Mouse (Mus musculus) kidney, embryonic 15.5 days (tissue): ENCODE data around the gene Igfbp6. TPM values are rescaled to one million over a fixed set of nuclear protein-coding genes. Genes with fewer than 3 reads are reported as not detected.

Source experiments
- ATAC-seq: fragments of 200-750 bp; cut with Nextera tagmentation; replicated peaks from 2 replicates; pipeline ENCODE4 v1.8.0; 2017; ENCODE audit warnings: moderate TSS enrichment; ENCODE audit not compliant: low FRiP score
- H3K27ac ChIP-seq: fragments of 300-500 bp; sonication (generic); 2 replicates; pipeline ENCODE4 v1.5.1; 2015; ENCODE audit warnings: mild to moderate bottlenecking, inconsistent platforms
- H3K27me3 ChIP-seq: fragments of 300-500 bp; sonication (generic); 2 replicates; pipeline ENCODE4 v1.6.1; 2015; ENCODE audit warnings: inconsistent platforms
- H3K36me3 ChIP-seq: fragments of 300-500 bp; sonication (generic); 2 replicates; pipeline ENCODE4 v1.6.1; 2015; ENCODE audit warnings: inconsistent platforms
- H3K4me1 ChIP-seq: fragments of 300-500 bp; sonication (generic); 2 replicates; pipeline ENCODE4 v1.6.1; 2015; ENCODE audit warnings: inconsistent platforms
- H3K4me2 ChIP-seq: fragments of 300-500 bp; sonication (generic); 2 replicates; pipeline ENCODE4 v1.6.1; 2015; ENCODE audit warnings: moderate library complexity, mild to moderate bottlenecking, inconsistent platforms
- H3K4me3 ChIP-seq: fragments of 300-500 bp; sonication (generic); replicated peaks from 2 replicates; pipeline ENCODE4 v1.5.1; 2015; ENCODE audit warnings: mild to moderate bottlenecking, inconsistent platforms
- H3K9ac ChIP-seq: fragments of 300-500 bp; sonication (generic); 2 replicates; pipeline ENCODE4 v1.6.1; 2015; ENCODE audit warnings: mild to moderate bottlenecking, inconsistent platforms
- H3K9me3 ChIP-seq: fragments of 300-500 bp; sonication (generic); replicated peaks from 2 replicates; pipeline ENCODE4 v1.6.1; 2016; ENCODE audit warnings: inconsistent platforms
- WGBS: fragments of 180-500 bp; shearing (Covaris S2); methylation state at CpG from one replicate; pipeline ENCODE4 v1.1.7; 2015; ENCODE audit warnings: mixed read lengths; 5-methylcytosine and 5-hydroxymethylcytosine counted together
- polyA plus RNA-seq: library from polyadenylated mRNA; unstranded; fragments of >200 nt; fragmentation: Nextera tagmentation; extraction: Ambion mirVana; gene quantifications from 2 replicates; pipeline ENCODE4 v1.2.1, GENCODE M21; 2015

The Igfbp6 gene
- polyA plus RNA-seq, 1 experiment from 2014 or later: 33.6 TPM

DNA sequence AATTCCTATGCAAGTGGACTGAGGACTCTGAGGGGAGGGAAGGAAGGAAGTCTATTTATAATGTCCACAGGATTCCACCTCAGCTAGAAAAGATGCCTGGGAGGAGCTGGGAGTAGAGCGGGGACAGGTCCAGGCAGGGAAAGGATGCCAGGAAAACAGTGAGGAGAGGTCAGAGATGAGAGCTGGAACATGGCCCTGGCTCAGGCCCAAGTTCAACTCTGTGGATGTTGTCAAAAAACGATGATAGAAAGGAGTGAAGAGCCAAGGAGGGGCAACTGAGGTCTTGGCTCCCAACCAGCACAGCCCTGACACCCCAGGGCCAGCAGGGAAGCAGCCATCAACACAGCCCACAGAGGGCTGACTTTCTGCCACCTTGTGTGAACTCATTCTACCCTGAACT is 17.9 kb upstream of the Igfbp6 start:
- ATAC-seq: no peak
- H3K27ac ChIP-seq: peak overlapping the region; percentile 64; the same call in 1 of the 2 replicates
- WGBS: 48% methylated on average over 2 of the region's 2 CpGs

DNA sequence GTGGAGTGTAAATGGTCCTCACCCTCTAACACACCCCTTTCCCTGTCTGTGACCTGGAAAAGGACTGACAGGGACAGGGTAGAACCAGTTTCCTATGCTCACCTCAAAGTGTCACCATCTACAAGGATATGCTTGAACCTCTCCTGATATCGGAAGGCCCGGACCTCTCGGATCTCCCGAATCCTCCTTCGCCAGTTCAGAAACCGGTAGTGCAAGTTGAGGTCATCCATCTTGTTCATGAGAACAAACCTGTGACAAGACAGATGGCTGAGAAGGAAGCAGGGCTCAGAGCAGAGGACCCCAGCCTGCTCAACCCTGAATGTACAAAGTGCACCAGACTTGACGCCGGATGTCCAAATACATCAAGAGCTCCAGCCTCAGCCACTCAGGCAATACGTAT is 10.8 kb upstream of the Igfbp6 start:
- H3K27me3 ChIP-seq: no peaks in the 10 kb centered on the region
- ATAC-seq: no peak
- H3K9ac ChIP-seq: no peak overlapping the region
- H3K4me3 ChIP-seq: no peak overlapping the region
- no peak overlapping the region for H3K27ac ChIP-seq
- H3K36me3 ChIP-seq: peaks cover 51% of the 10 kb centered on the region
- 89% methylated on average over 9 of the region's 9 CpGs for WGBS
- H3K4me2 ChIP-seq: no peak overlapping the region
- H3K9me3 ChIP-seq: no peaks in the 10 kb centered on the region
- H3K4me1 ChIP-seq: peaks cover 23% of the 10 kb centered on the region

More for the DNA sequence above, 17.9 kb upstream of the Igfbp6 start:
- Histone ChIP-seq H3K4me1 (peaks cover 9% of the 10 kb centered on the region; the same call in 1 of the 2 replicates), H3K4me2 (no peak overlapping the region), H3K4me3 (no peak overlapping the region), H3K9ac (no peak overlapping the region), H3K27me3 (no peaks in the 10 kb centered on the region), H3K9me3 (no peaks in the 10 kb centered on the region), H3K36me3 (peaks cover 87% of the 10 kb centered on the region)

- H3K27me3 ChIP-seq: no peaks in the 10 kb centered on the region
- no peak overlapping the region for H3K9ac ChIP-seq
- H3K4me3 ChIP-seq: no peak overlapping the region
- no peaks in the 10 kb centered on the region for H3K9me3 ChIP-seq
- no peak overlapping the region for H3K27ac ChIP-seq
- ATAC-seq: no peak
- H3K4me2 ChIP-seq: no peak overlapping the region
- WGBS: 87% methylated on average over 2 of the region's 2 CpGs
- peaks cover 23% of the 10 kb centered on the region for H3K4me1 ChIP-seq
- H3K36me3 ChIP-seq: peaks cover 37% of the 10 kb centered on the region
Measured at GRCm38 (mm10) chr15:102134709-102135108, 9.5 kb upstream of the Igfbp6 start.

DNA sequence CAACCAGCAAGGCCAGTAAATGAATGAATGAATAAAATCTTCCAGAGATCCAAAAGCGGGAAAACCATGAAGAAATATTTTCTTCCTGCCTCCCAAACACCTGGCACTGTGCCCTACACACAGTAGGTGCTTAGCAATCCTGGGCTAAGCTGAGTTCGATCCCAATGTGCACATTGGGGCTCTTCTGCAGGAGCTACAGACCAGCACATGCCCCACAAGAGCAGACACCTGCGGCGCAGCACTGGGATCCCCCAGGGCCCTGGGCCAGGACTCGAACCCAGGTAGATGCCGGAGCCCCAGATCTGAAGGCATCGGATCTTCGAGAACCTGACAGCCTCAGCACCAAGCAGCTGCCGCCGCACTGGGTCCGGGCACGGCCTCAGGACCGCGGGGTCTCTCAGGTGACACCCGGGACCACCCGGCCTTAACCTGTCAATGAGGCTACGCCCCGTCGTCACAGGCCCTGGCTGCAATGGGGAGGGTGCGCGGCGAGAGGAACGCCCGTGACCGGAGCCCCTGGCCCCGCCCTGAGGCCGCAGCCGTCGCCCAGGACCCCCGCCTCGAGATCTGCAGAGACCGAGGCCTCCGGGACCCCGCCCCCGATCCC is 8.5 kb upstream of the Igfbp6 start:
- Histone ChIP-seq H3K4me1 (peaks cover 23% of the 10 kb centered on the region), H3K4me3 (peak overlapping the region; percentile 95), H3K4me2 (peak overlapping the region; percentile 85), H3K9ac (peak overlapping the region; percentile 78), H3K9me3 (no peaks in the 10 kb centered on the region), H3K27me3 (no peaks in the 10 kb centered on the region), H3K36me3 (peaks cover 28% of the 10 kb centered on the region), H3K27ac (peak overlapping the region; percentile 82)
- 1% methylated on average over 35 of the region's 35 CpGs for WGBS
- ATAC-seq: peak; percentile 75

GRCm38 (mm10) chr15:102136129-102136758 is 7.9 kb upstream of the Igfbp6 start, which contains the start of gene Spryd3:
Gene Spryd3, minus strand, starts transcription at chr15:102136234.
- Histone ChIP-seq H3K9ac (peak within 1 kb of the TSS; percentile 78), H3K27me3 (no peaks in the 10 kb centered on the region), H3K36me3 (peaks cover 22% of the 10 kb centered on the region), H3K4me3 (peak within 1 kb of the TSS; percentile 95), H3K9me3 (no peaks in the 10 kb centered on the region), H3K4me2 (peak within 1 kb of the TSS; percentile 85), H3K27ac (peak within 1 kb of the TSS; percentile 82), H3K4me1 (peaks cover 23% of the 10 kb centered on the region)
- peak; percentile 99 for ATAC-seq
- under 1% methylated on average over 50 of the region's 50 CpGs for WGBS

DNA sequence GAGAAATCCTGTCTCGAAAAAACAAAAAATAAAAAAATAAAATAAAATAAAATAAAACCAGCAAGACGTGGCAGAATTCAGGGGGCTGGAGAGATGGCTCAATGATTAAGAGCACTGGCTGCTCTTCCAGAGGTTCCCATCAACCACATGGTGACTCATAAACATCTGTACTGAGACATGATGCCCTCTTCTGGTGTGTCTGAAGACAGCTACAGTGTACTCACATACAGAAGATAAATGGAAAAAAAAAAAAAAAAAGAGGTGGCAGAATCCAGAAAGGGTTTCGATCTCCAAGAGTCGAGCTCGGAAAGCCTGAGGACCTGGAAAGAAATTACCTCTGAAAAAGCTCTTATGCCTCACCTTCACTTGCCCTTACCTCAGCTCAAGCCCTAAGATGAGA is 3.0 kb upstream of the Igfbp6 start:
- H3K9ac ChIP-seq: no peak overlapping the region
- peaks cover 38% of the 10 kb centered on the region for H3K4me1 ChIP-seq
- no peaks in the 10 kb centered on the region for H3K9me3 ChIP-seq
- no peak overlapping the region for H3K4me3 ChIP-seq
- 94% methylated on average over 5 of the region's 5 CpGs for WGBS
- ATAC-seq: no peak
- no peak overlapping the region for H3K4me2 ChIP-seq
- peaks cover 24% of the 10 kb centered on the region for H3K27me3 ChIP-seq
- H3K36me3 ChIP-seq: no peaks in the 10 kb centered on the region
- H3K27ac ChIP-seq: no peak overlapping the region

DNA sequence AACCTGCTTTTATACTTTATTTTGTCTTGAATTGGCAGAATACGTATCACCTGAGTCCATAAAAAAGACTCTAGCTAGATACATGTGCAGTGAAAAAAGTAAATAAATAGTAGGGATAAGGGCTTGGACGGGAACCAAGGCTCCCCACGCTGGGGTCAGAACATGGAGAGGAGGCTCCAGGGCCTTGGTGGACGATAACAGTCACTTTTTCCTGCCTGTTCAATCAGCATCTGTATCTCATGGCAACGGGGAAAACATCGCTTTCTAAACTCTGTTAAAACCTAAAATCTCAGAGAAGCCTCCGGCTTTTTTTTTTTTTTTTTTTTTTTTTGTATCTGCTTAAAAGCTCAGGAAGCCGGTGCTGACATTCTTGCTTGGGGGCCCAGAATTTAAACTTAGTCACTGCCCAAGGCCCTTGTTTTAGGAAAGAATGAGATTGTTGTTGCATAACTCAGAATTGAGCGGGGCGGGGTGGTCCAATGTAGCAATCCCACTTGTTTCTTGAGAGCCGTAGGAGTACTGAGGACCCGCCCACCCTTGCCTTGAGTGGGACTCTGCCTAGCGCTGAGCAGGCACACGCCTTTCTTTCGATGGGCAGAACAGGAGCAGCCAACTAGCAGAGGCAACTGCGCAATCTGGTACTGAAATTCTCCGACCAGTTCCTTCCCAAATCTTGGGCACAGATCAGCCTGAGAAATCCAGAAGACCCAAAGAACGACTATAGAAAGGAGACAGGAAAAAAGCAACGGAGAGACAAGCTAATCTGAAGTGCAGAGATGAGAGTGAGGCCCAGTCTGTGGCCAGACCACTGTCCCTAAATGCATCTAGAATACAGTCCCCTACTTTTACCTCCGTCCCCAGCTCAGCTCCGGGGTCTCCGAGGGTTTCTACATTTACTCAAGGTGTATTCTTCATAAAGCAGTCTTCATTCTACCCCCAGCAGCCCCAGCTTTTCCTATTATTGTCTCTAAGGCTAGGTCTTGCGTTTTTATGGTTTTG is 949 bp upstream of the Igfbp6 start:
- peaks cover 25% of the 10 kb centered on the region for H3K27me3 ChIP-seq
- no peak for ATAC-seq
- 52% methylated on average over 23 of the region's 23 CpGs for WGBS
- no peaks in the 10 kb centered on the region for H3K9me3 ChIP-seq
- no peak overlapping the region for H3K9ac ChIP-seq
- H3K4me2 ChIP-seq: no peak overlapping the region
- H3K36me3 ChIP-seq: no peaks in the 10 kb centered on the region
- no peak overlapping the region for H3K4me3 ChIP-seq
- H3K4me1 ChIP-seq: peaks cover 38% of the 10 kb centered on the region
- H3K27ac ChIP-seq: peak overlapping the region; percentile 28; the same call in 1 of the 2 replicates

- Histone ChIP-seq H3K9me3 (no peaks in the 10 kb centered on the region), H3K4me1 (peaks cover 46% of the 10 kb centered on the region), H3K4me3 (peak overlapping the region; percentile 33), H3K27me3 (peaks cover 25% of the 10 kb centered on the region), H3K9ac (peak overlapping the region; percentile 24; the same call in 1 of the 2 replicates), H3K4me2 (peak overlapping the region; percentile 59), H3K27ac (peak overlapping the region; percentile 29; the same call in 1 of the 2 replicates), H3K36me3 (no peaks in the 10 kb centered on the region)
- WGBS: 12% methylated on average over 19 of the region's 19 CpGs
- peak; percentile 33; the same call in 1 of the 2 replicates for ATAC-seq
Measured at GRCm38 (mm10) chr15:102144726-102145125, 564 bp downstream of the Igfbp6 start.

DNA sequence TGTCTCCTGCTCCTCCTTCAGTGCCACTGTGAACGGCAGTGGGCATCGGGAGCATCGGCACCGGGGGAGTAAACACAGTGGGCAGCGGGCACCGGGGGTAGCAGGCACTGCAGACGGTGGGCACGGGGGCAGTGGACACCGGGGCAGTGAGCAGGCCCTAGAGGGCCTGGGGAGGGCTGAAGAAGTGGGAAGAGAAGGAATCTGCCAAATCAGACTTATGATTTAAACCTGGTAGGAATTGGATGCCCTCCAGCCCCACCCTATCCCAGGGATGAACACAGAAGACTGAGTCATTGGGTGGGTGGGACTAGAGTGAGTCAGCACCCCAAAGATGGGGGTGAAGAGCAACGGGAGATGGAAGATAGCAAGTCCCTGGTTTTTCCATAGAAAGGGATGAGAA is 1.2 kb downstream of the Igfbp6 start:
- H3K36me3 ChIP-seq: no peaks in the 10 kb centered on the region
- H3K27ac ChIP-seq: no peak overlapping the region
- peaks cover 25% of the 10 kb centered on the region for H3K27me3 ChIP-seq
- H3K4me3 ChIP-seq: peak overlapping the region; percentile 33
- peaks cover 52% of the 10 kb centered on the region for H3K4me1 ChIP-seq
- 69% methylated on average over 10 of the region's 10 CpGs for WGBS
- H3K9me3 ChIP-seq: no peaks in the 10 kb centered on the region
- peak overlapping the region; percentile 59 for H3K4me2 ChIP-seq
- no peak for ATAC-seq
- 0 out of 2 replicates have a peak overlapping the region, but pooled peaks have one; percentile 24 for H3K9ac ChIP-seq

DNA sequence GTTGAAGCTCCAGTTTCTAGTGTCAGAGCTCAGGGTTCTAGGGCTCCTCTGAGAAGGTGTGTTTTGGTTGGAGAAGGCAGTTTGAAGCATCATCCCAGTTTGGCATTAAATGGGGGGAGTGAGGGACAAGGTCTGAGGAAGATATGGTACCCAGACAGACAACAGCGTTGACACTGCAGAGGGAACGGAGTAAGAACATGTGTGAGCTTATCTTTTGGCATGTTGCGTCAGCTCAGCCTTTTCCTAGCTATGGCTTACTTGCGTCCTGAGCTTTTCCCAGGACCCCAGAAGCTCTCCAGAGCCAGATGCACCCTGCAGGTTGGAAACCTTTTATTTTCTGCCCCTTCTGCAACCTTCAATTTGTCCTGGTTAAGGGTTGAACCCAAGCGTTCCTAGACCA is 1.9 kb downstream of the Igfbp6 start:
- WGBS: 83% methylated on average over 5 of the region's 5 CpGs
- ATAC-seq: no peak
- no peak overlapping the region for H3K4me2 ChIP-seq
- H3K9me3 ChIP-seq: no peaks in the 10 kb centered on the region
- H3K27me3 ChIP-seq: peaks cover 25% of the 10 kb centered on the region
- H3K27ac ChIP-seq: no peak overlapping the region
- H3K4me3 ChIP-seq: no peak overlapping the region
- peaks cover 58% of the 10 kb centered on the region for H3K4me1 ChIP-seq
- no peaks in the 10 kb centered on the region for H3K36me3 ChIP-seq
- no peak overlapping the region for H3K9ac ChIP-seq

DNA sequence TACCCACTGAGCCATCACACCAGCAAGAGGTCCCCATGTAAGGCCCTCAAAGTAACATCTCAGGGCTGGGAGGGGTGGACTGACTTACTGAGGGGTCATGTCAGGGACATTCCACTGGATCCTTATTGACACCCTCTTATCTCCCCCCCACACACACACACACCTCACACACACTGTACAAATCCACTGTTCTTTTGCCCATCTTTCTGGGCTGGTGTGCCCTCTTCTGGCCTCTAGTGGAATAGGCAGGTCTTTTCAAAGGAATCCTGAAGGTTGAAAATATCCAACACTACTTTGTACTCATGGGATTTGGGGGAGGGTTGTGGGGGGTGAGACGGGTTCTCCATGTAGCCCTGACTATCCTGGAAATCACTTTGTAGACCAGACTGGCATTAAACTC is 2.7 kb downstream of the Igfbp6 start:
- Histone ChIP-seq H3K4me1 (peaks cover 58% of the 10 kb centered on the region), H3K9me3 (no peaks in the 10 kb centered on the region), H3K27ac (no peak overlapping the region), H3K4me2 (no peak overlapping the region), H3K9ac (no peak overlapping the region), H3K27me3 (peaks cover 25% of the 10 kb centered on the region), H3K4me3 (no peak overlapping the region), H3K36me3 (no peaks in the 10 kb centered on the region)
- WGBS: 3% methylated on average over 1 of the region's 1 CpGs
- ATAC-seq: no peak
